Mouse (Mus musculus): ENCODE data around the gene Sox13. TPM values are rescaled to one million over a fixed set of nuclear protein-coding genes. Genes with fewer than 3 reads are reported as not detected.
"Not testable (repeated sequence)": the region's sequence is repeated elsewhere in the genome, so short reads cannot be mapped to it uniquely, and the experiment has no call there.

Sox13 gene
- total RNA-seq, 2 experiments from 2014 or later, result 6.5 to 9.9 TPM

GRCm38 (mm10) chr1:133353371-133353809 is 70.8 kb downstream of the Sox13 start:
- DNase-seq (ENCODE audit: low spot score in 2 of 2), result peak; percentile 87
- intact Hi-C loops (cut with DNase I), result loop anchor here (1.0 to 2.0 kb wide), 2 partner anchors 39 to 173 kb away; no protein-coding TSS in a partner anchor

GRCm38 (mm10) chr1:133351762-133352161 is 72.4 kb downstream of the Sox13 start:
- intact Hi-C loops (cut with DNase I), result loop anchor here (2.0 kb wide), 1 partner anchor 171 kb away; no protein-coding TSS in a partner anchor
- peak in 1 of 2 experiments; percentile 49 for DNase-seq (ENCODE audit: low spot score in 2 of 2)

GRCm38 (mm10) chr1:133350210-133350609 is 74.0 kb downstream of the Sox13 start, which contains the start of gene Ren1:
Ren1 (plus strand) TSS chr1:133350510.
- intact Hi-C loops (cut with DNase I), result no loop called here
- DNase-seq (ENCODE audit: low spot score in 2 of 2), result no peak

GRCm38 (mm10) chr1:133347693-133348520 is 76.3 kb downstream of the Sox13 start:
- no peak for DNase-seq (ENCODE audit: low spot score in 2 of 2)
- intact Hi-C loops (cut with DNase I), result no loop called here

- intact Hi-C loops (cut with DNase I), result no loop called here
- no peak for DNase-seq (ENCODE audit: low spot score in 2 of 2)
Measured at GRCm38 (mm10) chr1:133347226-133347625, 77.0 kb downstream of the Sox13 start.

GRCm38 (mm10) chr1:133346531-133346930 is 77.6 kb downstream of the Sox13 start:
- intact Hi-C loops (cut with DNase I), result no loop called here
- DNase-seq (ENCODE audit: low spot score in 2 of 2), result peak in 1 of 2 experiments; percentile 51

- no peak for DNase-seq (ENCODE audit: low spot score in 2 of 2)
- intact Hi-C loops (cut with DNase I), result no loop called here
Measured at GRCm38 (mm10) chr1:133344357-133344756, 79.8 kb downstream of the Sox13 start.

GRCm38 (mm10) chr1:133340403-133340802 is 83.8 kb downstream of the Sox13 start:
- intact Hi-C loops (cut with DNase I), result not testable (repeated sequence)

GRCm38 (mm10) chr1:133333937-133334336 is 90.2 kb downstream of the Sox13 start:
- intact Hi-C loops (cut with DNase I), result no loop called here
- DNase-seq (ENCODE audit: low spot score in 2 of 2), result peak in 1 of 2 experiments; percentile 62

More at GRCm38 (mm10) chr1:133340403-133340802, 83.8 kb downstream of the Sox13 start:
- DNase-seq (ENCODE audit: low spot score in 2 of 2), result not testable (repeated sequence)

GRCm38 (mm10) chr1:133332656-133333430 is 91.3 kb downstream of the Sox13 start:
- intact Hi-C loops (cut with DNase I), result no loop called here
- DNase-seq (ENCODE audit: low spot score in 2 of 2), result peak in 1 of 2 experiments; percentile 33

Other genes with a start within 250 kb of the Sox13 start
- gene Golt1a, start 114.6 kb downstream of the Sox13 start, total RNA-seq (2021), result 1 to 10 TPM in 1 of 2 experiments, not detected in 1; 1.4 TPM
- 1 to 10 TPM in 1 of 2 experiments, not detected in 1; 1.8 TPM for gene Kiss1, start 102.5 kb downstream of the Sox13 start, total RNA-seq (2021)
- not detected for gene Ren1, start 73.9 kb downstream of the Sox13 start, total RNA-seq (2021)
- gene Etnk2, start 60.8 kb downstream of the Sox13 start, total RNA-seq (2021), result 1 to 10 TPM; 6.0 TPM
- gene Snrpe, start 185.9 kb upstream of the Sox13 start, total RNA-seq (2021), result 10 to 100 TPM; 62.4 to 68.3 TPM
- 1 to 10 TPM; 5.5 to 6.0 TPM for gene Zbed6, start 236.5 kb upstream of the Sox13 start, total RNA-seq (2021)
- gene Gm38394, start 236.9 kb upstream of the Sox13 start, total RNA-seq (2021), result 10 to 100 TPM; 24.9 to 26.0 TPM